Mouse (Mus musculus): ENCODE measurements around the gene Sox6. TPM values are rescaled to one million over a fixed set of nuclear protein-coding genes. Genes with fewer than 3 reads are reported as not detected.

Gene Sox6
- polyA plus RNA-seq, 1 experiment from 2014 or later, result 20.9 TPM

- no peaks in the 10 kb centered on the region for H3K9me3 ChIP-seq (ENCODE audit: control insufficient read depth, low read length)
- no peak overlapping the region for H3K4me2 ChIP-seq (ENCODE audit: low read depth, low read length)
- H3K27me3 ChIP-seq (ENCODE audit: control insufficient read depth, insufficient read depth, low read depth, low read length), result no peaks in the 10 kb centered on the region
- peaks cover 4% of the 10 kb centered on the region; the same call in 1 of the 2 replicates for H3K4me1 ChIP-seq (replicated peaks; ENCODE audit: control insufficient read depth, insufficient read depth, low read length)
- no peak overlapping the region for H3K27ac ChIP-seq (ENCODE audit: low read length)
- no peak for ATAC-seq (ENCODE audit: low read depth)
- H3K4me3 ChIP-seq (ENCODE audit: low read length), result no peak overlapping the region
- no peak overlapping the region for H3K9ac ChIP-seq (ENCODE audit: low read length)
- no peaks in the 10 kb centered on the region for H3K36me3 ChIP-seq (ENCODE audit: control insufficient read depth, insufficient read depth, low read length)
- 59% methylated on average over 9 of the region's 9 CpGs for WGBS
These were observed 376.5 kb downstream of the Sox6 start for GRCm38 (mm10) chr7:115662121-115662520.

DNA sequence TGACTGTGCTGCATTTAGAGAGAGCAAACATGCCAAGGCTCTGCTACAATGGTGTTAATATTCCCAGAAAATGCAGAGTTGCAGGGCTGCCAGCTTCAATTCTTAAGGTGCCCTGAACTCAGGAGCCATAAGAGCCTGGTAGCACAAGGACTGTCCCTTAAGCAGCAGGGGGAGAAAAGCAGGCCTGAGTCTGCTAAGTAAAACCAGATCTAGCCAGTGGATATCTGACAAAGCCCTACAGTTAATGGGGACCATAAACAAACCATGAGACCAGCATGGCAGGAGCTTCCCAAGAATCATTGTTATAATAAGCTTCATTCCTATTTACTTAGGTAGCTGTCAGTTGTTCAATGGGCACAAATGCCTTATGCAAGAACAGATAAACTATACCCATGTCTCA, 391.9 kb downstream of the Sox6 start:
- no peak for ATAC-seq (ENCODE audit: low read depth)
- H3K27me3 ChIP-seq (ENCODE audit: control insufficient read depth, insufficient read depth, low read depth, low read length), result no peaks in the 10 kb centered on the region
- H3K9ac ChIP-seq (ENCODE audit: low read length), result no peak overlapping the region
- H3K4me2 ChIP-seq (ENCODE audit: low read depth, low read length), result no peak overlapping the region
- H3K9me3 ChIP-seq (ENCODE audit: control insufficient read depth, low read length), result no peaks in the 10 kb centered on the region
- H3K27ac ChIP-seq (ENCODE audit: low read length), result no peak overlapping the region
- H3K4me3 ChIP-seq (ENCODE audit: low read length), result no peak overlapping the region
- H3K36me3 ChIP-seq (ENCODE audit: control insufficient read depth, insufficient read depth, low read length), result no peaks in the 10 kb centered on the region
- H3K4me1 ChIP-seq (replicated peaks; ENCODE audit: control insufficient read depth, insufficient read depth, low read length), result 0 out of 2 replicates have a peak, but pooled peaks cover 2% of the 10 kb centered on the region

DNA sequence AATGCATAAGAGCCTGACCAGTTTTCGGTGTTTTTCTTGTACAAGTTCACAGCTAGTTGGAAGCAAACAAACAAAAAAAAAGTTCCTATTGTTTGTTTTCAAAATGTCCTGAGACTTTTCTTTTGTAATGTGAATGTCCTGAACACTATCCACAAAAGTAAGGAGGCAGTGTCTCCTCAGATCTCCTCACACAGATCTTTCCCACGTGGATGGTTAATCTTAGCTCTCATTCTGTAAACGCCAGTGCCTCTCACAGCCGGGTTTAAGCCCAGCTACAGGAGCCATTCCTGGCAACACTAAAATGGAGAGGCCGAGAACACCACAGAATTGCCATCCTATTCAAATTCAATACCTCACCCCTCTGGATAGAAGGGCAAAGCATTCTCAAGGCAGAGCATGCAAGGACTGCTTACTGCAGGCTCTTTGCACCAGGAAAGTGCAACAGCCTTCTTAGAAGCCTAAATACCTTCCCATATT, 392.6 kb downstream of the Sox6 start:
- no peaks in the 10 kb centered on the region for H3K9me3 ChIP-seq (ENCODE audit: control insufficient read depth, low read length)
- ATAC-seq (ENCODE audit: low read depth), result no peak
- H3K27me3 ChIP-seq (ENCODE audit: control insufficient read depth, insufficient read depth, low read depth, low read length), result no peaks in the 10 kb centered on the region
- no peak overlapping the region for H3K4me3 ChIP-seq (ENCODE audit: low read length)
- H3K9ac ChIP-seq (ENCODE audit: low read length), result no peak overlapping the region
- H3K36me3 ChIP-seq (ENCODE audit: control insufficient read depth, insufficient read depth, low read length), result no peaks in the 10 kb centered on the region
- H3K4me1 ChIP-seq (replicated peaks; ENCODE audit: control insufficient read depth, insufficient read depth, low read length), result 0 out of 2 replicates have a peak, but pooled peaks cover 2% of the 10 kb centered on the region
- WGBS, result 44% methylated on average over 5 of the region's 5 CpGs
- H3K4me2 ChIP-seq (ENCODE audit: low read depth, low read length), result no peak overlapping the region
- no peak overlapping the region for H3K27ac ChIP-seq (ENCODE audit: low read length)

DNA sequence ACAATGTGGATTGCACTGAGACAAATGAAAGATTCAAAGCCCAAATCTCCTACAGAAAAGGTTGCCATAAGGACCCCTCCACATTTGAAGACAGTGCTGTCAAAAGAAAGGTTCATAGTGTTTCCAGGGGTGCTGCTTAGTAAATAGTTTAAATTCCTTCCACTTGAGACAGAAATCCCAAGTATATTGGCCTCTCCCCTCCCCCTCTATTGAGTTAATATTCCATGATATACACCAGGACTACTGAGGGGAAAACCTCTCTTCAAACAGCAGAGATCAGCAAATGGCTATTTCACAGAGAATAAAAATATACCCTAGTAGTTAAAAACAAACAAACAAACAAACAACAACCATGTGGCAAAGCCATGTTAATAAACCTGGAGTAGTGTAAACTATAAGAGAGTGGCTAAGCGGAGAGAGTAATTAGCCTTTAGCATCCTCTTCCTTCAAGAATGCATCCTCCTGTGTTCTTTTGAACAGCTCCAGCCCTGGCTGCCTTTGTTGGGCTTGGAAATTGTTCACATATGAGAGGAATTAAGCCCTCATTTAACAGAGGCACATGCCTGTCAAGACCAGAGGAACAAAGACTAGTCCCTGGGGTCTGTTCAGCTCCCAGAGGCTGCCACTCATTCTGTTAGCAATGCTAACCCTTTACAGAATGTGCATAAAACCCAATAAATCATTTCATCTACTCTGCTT, 393.2 kb downstream of the Sox6 start:
- 85% methylated on average over 1 of the region's 1 CpGs for WGBS
- H3K4me1 ChIP-seq (replicated peaks; ENCODE audit: control insufficient read depth, insufficient read depth, low read length), result 0 out of 2 replicates have a peak, but pooled peaks cover 2% of the 10 kb centered on the region
- no peak overlapping the region for H3K4me2 ChIP-seq (ENCODE audit: low read depth, low read length)
- H3K36me3 ChIP-seq (ENCODE audit: control insufficient read depth, insufficient read depth, low read length), result no peaks in the 10 kb centered on the region
- ATAC-seq (ENCODE audit: low read depth), result no peak
- no peaks in the 10 kb centered on the region for H3K27me3 ChIP-seq (ENCODE audit: control insufficient read depth, insufficient read depth, low read depth, low read length)
- no peak overlapping the region for H3K27ac ChIP-seq (ENCODE audit: low read length)
- H3K9ac ChIP-seq (ENCODE audit: low read length), result no peak overlapping the region
- no peaks in the 10 kb centered on the region for H3K9me3 ChIP-seq (ENCODE audit: control insufficient read depth, low read length)
- no peak overlapping the region for H3K4me3 ChIP-seq (ENCODE audit: low read length)

DNA sequence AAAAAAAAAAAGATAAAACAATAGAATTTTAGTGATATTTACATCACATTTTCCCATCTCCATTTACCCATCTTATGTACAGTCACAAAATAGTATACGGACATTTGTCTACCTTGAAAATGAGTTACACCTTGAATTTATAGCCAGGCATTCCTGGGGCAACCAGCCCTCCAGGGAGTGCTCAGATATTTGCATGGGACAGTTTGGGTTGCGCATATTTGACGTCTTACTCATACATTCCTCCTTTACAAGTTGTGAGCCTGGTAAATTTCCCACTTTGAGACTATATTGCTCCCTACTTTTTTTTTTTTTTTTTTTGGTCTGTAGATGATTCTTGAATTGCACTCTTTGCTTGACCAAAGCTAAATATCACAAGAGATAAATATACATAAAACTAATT, 407.9 kb downstream of the Sox6 start:
- WGBS, result 61% methylated on average over 3 of the region's 3 CpGs
- H3K27me3 ChIP-seq (ENCODE audit: control insufficient read depth, insufficient read depth, low read depth, low read length), result no peaks in the 10 kb centered on the region
- no peaks in the 10 kb centered on the region for H3K9me3 ChIP-seq (ENCODE audit: control insufficient read depth, low read length)
- H3K4me2 ChIP-seq (ENCODE audit: low read depth, low read length), result no peak overlapping the region
- peaks cover 9% of the 10 kb centered on the region for H3K4me1 ChIP-seq (replicated peaks; ENCODE audit: control insufficient read depth, insufficient read depth, low read length)
- H3K27ac ChIP-seq (ENCODE audit: low read length), result peak overlapping the region; percentile 60; the same call in 1 of the 2 replicates
- no peak overlapping the region for H3K4me3 ChIP-seq (ENCODE audit: low read length)
- no peaks in the 10 kb centered on the region for H3K36me3 ChIP-seq (ENCODE audit: control insufficient read depth, insufficient read depth, low read length)
- no peak for ATAC-seq (ENCODE audit: low read depth)
- H3K9ac ChIP-seq (ENCODE audit: low read length), result no peak overlapping the region

DNA sequence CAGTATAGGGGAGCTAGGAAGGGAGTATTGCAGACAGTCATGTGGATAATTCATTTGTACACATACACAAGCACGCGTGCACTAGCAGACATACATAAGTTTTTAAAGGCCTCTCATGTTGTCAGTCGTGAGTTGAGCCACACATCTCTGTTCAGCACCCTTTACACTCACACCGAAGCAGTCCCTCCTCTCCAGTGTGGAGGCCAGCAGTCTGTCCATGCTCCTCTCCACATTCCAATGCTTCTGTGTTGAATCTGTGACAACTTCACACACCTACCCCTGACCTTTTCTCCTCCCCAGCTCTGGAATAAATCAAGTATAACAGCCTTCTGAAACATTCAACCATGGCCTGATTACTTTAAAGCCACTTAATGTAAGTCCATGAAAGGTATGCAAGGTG, 408.3 kb downstream of the Sox6 start:
- no peak overlapping the region for H3K9ac ChIP-seq (ENCODE audit: low read length)
- ATAC-seq (ENCODE audit: low read depth), result 0 out of 2 replicates have a peak, but pooled peaks have one; percentile 23
- H3K36me3 ChIP-seq (ENCODE audit: control insufficient read depth, insufficient read depth, low read length), result no peaks in the 10 kb centered on the region
- WGBS, result 52% methylated on average over 4 of the region's 4 CpGs
- H3K4me3 ChIP-seq (ENCODE audit: low read length), result no peak overlapping the region
- H3K27me3 ChIP-seq (ENCODE audit: control insufficient read depth, insufficient read depth, low read depth, low read length), result no peaks in the 10 kb centered on the region
- H3K27ac ChIP-seq (ENCODE audit: low read length), result peak overlapping the region; percentile 60
- H3K4me1 ChIP-seq (replicated peaks; ENCODE audit: control insufficient read depth, insufficient read depth, low read length), result peaks cover 13% of the 10 kb centered on the region
- H3K9me3 ChIP-seq (ENCODE audit: control insufficient read depth, low read length), result no peaks in the 10 kb centered on the region
- no peak overlapping the region for H3K4me2 ChIP-seq (ENCODE audit: low read depth, low read length)

- H3K27me3 ChIP-seq (ENCODE audit: control insufficient read depth, insufficient read depth, low read depth, low read length), result no peaks in the 10 kb centered on the region
- no peak for ATAC-seq (ENCODE audit: low read depth)
- H3K27ac ChIP-seq (ENCODE audit: low read length), result no peak overlapping the region
- H3K36me3 ChIP-seq (ENCODE audit: control insufficient read depth, insufficient read depth, low read length), result no peaks in the 10 kb centered on the region
- no peak overlapping the region for H3K9ac ChIP-seq (ENCODE audit: low read length)
- WGBS, result 77% methylated on average over 1 of the region's 1 CpGs
- no peak overlapping the region for H3K4me2 ChIP-seq (ENCODE audit: low read depth, low read length)
- H3K4me3 ChIP-seq (ENCODE audit: low read length), result no peak overlapping the region
- peaks cover 25% of the 10 kb centered on the region for H3K4me1 ChIP-seq (replicated peaks; ENCODE audit: control insufficient read depth, insufficient read depth, low read length)
- no peaks in the 10 kb centered on the region for H3K9me3 ChIP-seq (ENCODE audit: control insufficient read depth, low read length)
These were observed 409.8 kb downstream of the Sox6 start for GRCm38 (mm10) chr7:115628766-115629165.

DNA sequence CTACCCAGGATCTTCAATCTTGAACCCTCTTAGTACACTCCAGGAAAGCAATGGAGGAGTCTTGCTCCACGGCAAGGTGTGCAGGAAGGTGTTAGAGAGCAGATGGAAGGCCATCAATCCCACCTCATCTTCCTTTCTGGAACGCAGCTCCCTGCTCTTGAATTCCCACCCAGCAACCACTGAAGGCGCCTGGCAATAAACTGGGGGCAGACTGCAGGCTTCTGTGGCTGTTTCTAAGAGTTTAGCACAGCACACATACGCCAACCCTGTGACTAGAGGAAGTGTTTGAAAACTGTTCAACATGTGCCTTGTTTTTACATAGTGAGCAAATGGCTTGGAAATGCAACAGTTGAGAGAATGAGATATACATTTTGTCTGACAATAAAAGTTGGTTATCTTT, 412.6 kb downstream of the Sox6 start:
- Histone ChIP-seq H3K4me1 (replicated peaks; ENCODE audit: control insufficient read depth, insufficient read depth, low read length) (peaks cover 29% of the 10 kb centered on the region), H3K4me3 (ENCODE audit: low read length) (no peak overlapping the region), H3K27me3 (ENCODE audit: control insufficient read depth, insufficient read depth, low read depth, low read length) (no peaks in the 10 kb centered on the region), H3K27ac (ENCODE audit: low read length) (peak overlapping the region; percentile 37; the same call in 1 of the 2 replicates), H3K9ac (ENCODE audit: low read length) (no peak overlapping the region), H3K9me3 (ENCODE audit: control insufficient read depth, low read length) (no peaks in the 10 kb centered on the region), H3K4me2 (ENCODE audit: low read depth, low read length) (no peak overlapping the region), H3K36me3 (ENCODE audit: control insufficient read depth, insufficient read depth, low read length) (no peaks in the 10 kb centered on the region)
- WGBS, result 27% methylated on average over 4 of the region's 4 CpGs
- no peak for ATAC-seq (ENCODE audit: low read depth)

- ATAC-seq (ENCODE audit: low read depth), result peak; percentile 77
These were observed 413.6 kb downstream of the Sox6 start for GRCm38 (mm10) chr7:115624907-115625552.

More at GRCm38 (mm10) chr7:115624907-115625552, 413.6 kb downstream of the Sox6 start:
- Histone ChIP-seq H3K4me3 (ENCODE audit: low read length) (no peak overlapping the region), H3K27ac (ENCODE audit: low read length) (peak overlapping the region; percentile 26), H3K36me3 (ENCODE audit: control insufficient read depth, insufficient read depth, low read length) (no peaks in the 10 kb centered on the region), H3K4me2 (ENCODE audit: low read depth, low read length) (peak overlapping the region; percentile 11; the same call in 1 of the 2 replicates), H3K27me3 (ENCODE audit: control insufficient read depth, insufficient read depth, low read depth, low read length) (no peaks in the 10 kb centered on the region), H3K9me3 (ENCODE audit: control insufficient read depth, low read length) (no peaks in the 10 kb centered on the region), H3K9ac (ENCODE audit: low read length) (no peak overlapping the region), H3K4me1 (replicated peaks; ENCODE audit: control insufficient read depth, insufficient read depth, low read length) (peaks cover 26% of the 10 kb centered on the region)
- 9% methylated on average over 8 of the region's 8 CpGs for WGBS
